Mouse (Mus musculus) ES-E14 (cell line): ENCODE results near the gene Smagp. TPM values are rescaled to one million over a fixed set of nuclear protein-coding genes. Genes with fewer than 3 reads are reported as not detected.

Source experiments
- DNase-seq: peaks from one replicate; pipeline ENCODE4 v3.0.0-alpha.2; 2013; ENCODE audit warnings: low read depth, low spot score
- H3K27ac ChIP-seq: 2 replicates; pipeline ENCODE4 v1.5.1; 2012; ENCODE audit warnings: low read depth, mild to moderate bottlenecking, low read length, moderate library complexity, mixed read lengths; ENCODE audit not compliant: poor library complexity, insufficient read depth, severe bottlenecking
- H3K36me3 ChIP-seq: 2 replicates; pipeline ENCODE4 v1.6.1; 2012; ENCODE audit warnings: mild to moderate bottlenecking, low read length, moderate library complexity, mixed read lengths; ENCODE audit not compliant: control insufficient read depth, poor library complexity, insufficient read depth, severe bottlenecking
- H3K4me1 ChIP-seq, 2 experiments: fragments of 150-350 bp in 1 of 2; sonication (generic) in 1 of 2; 2 replicates each; pipeline ENCODE4 v1.6.1; 2012; ENCODE audit warnings: low read length in 2 of 2, mild to moderate bottlenecking in 1 of 2, mixed read lengths in 1 of 2; ENCODE audit not compliant: control insufficient read depth in 2 of 2, insufficient read depth in 2 of 2, poor library complexity in 1 of 2
- H3K4me3 ChIP-seq, 2 experiments: fragments of 150-350 bp in 1 of 2; sonication (generic) in 1 of 2; 2 replicates each; pipeline ENCODE4 v1.5.1; 2012; ENCODE audit warnings: low read length in 2 of 2, low read depth in 1 of 2, mild to moderate bottlenecking in 1 of 2, mixed read lengths in 1 of 2; ENCODE audit not compliant: insufficient read depth in 1 of 2, poor library complexity in 1 of 2, severe bottlenecking in 1 of 2
- H3K9ac ChIP-seq: 2 replicates; pipeline ENCODE4 v1.6.1; 2012; ENCODE audit warnings: low read depth, mild to moderate bottlenecking, low read length, mixed read lengths; ENCODE audit not compliant: poor library complexity, insufficient read depth, severe bottlenecking
- H3K9me3 ChIP-seq: fragments of 150-350 bp; sonication (generic); 2 replicates; pipeline ENCODE4 v1.6.1; 2012; ENCODE audit warnings: low read depth, mild to moderate bottlenecking, low read length; ENCODE audit not compliant: control insufficient read depth, insufficient read depth
- CHD2 ChIP-seq: IDR thresholded peaks from 2 replicates; pipeline ENCODE4 v1.6.1; 2014; ENCODE audit warnings: mild to moderate bottlenecking, low read depth, low read length, inconsistent platforms
- HCFC1 ChIP-seq: IDR thresholded peaks from 2 replicates; pipeline ENCODE4 v1.6.1; 2012; ENCODE audit warnings: low read length, inconsistent platforms, borderline replicate concordance; ENCODE audit not compliant: insufficient read depth
- MAFK ChIP-seq: IDR thresholded peaks from 2 replicates; pipeline ENCODE4 v1.6.1; 2014; ENCODE audit warnings: mild to moderate bottlenecking, low read depth, low read length, inconsistent platforms; ENCODE audit not compliant: insufficient read depth
- ZC3H11A ChIP-seq: IDR thresholded peaks from 2 replicates; pipeline ENCODE4 v1.6.1; 2012; ENCODE audit warnings: low read depth, mild to moderate bottlenecking, inconsistent platforms, low read length, borderline replicate concordance
- ZNF384 ChIP-seq: IDR thresholded peaks from 2 replicates; pipeline ENCODE4 v1.6.1; 2012; ENCODE audit warnings: low read depth, low read length, inconsistent platforms
- in situ Hi-C, 2 experiments: fragments of 600-800 bp; cut with MboI; formaldehyde crosslinking; loops; one replicate each; pipeline ENCODE4 v1.15.1; 2025; ENCODE audit warnings: low sequenced_read_pairs in 2 of 2, inconsistent platforms in 1 of 2; ENCODE audit not compliant: unreplicated experiment in 2 of 2
- total RNA-seq: library from RNA; depleted of rRNA; stranded (reverse); fragments of 300-350 nt; gene quantifications from 2 replicates; pipeline ENCODE4 v1.2.3, GENCODE M21; 2012

Smagp gene
- total RNA-seq, 1 experiment: 20.0 TPM

- H3K9me3 ChIP-seq: no peaks in the 10 kb centered on the region
- no peak overlapping the region for H3K27ac ChIP-seq
- DNase-seq: no peak
- no peaks in the 10 kb centered on the region for H3K36me3 ChIP-seq
- H3K4me3 ChIP-seq: no peak overlapping the region
- in situ Hi-C loops: no loop called here
- H3K9ac ChIP-seq: no peak overlapping the region
- no peak for TF ChIP-seq ZC3H11A
- TF ChIP-seq CHD2: no peak
- no peak for TF ChIP-seq MAFK
- no peak for TF ChIP-seq HCFC1
- no peak for TF ChIP-seq ZNF384
- peaks cover 4 to 12% of the 10 kb centered on the region in 2 experiments; a peak in 3 of 4 replicates for H3K4me1 ChIP-seq
Measured at GRCm38 (mm10) chr15:100601669-100602068, 35.1 kb downstream of the Smagp start.

GRCm38 (mm10) chr15:100600696-100601272 is 36.0 kb downstream of the Smagp start:
- TF ChIP-seq MAFK: no peak
- no peak for DNase-seq
- Histone ChIP-seq H3K4me3 (peak overlapping the region in 1 of 2 experiments; percentile 7; a peak in 1 of 4 replicates), H3K9ac (no peak overlapping the region), H3K4me1 (peaks cover 4 to 12% of the 10 kb centered on the region in 2 experiments; a peak in 3 of 4 replicates), H3K36me3 (no peaks in the 10 kb centered on the region), H3K27ac (no peak overlapping the region), H3K9me3 (no peaks in the 10 kb centered on the region)
- in situ Hi-C loops: no loop called here

GRCm38 (mm10) chr15:100600047-100600695 is 36.6 kb downstream of the Smagp start:
- in situ Hi-C loops: no loop called here
- no peak overlapping the region for H3K27ac ChIP-seq
- 0 out of 2 replicates have a peak overlapping the region, but pooled peaks have one; percentile 16 for H3K9ac ChIP-seq
- no peak for DNase-seq
- H3K4me3 ChIP-seq: peak overlapping the region; percentile 63 to 79
- H3K9me3 ChIP-seq: no peaks in the 10 kb centered on the region
- H3K36me3 ChIP-seq: no peaks in the 10 kb centered on the region
- peaks cover 4 to 12% of the 10 kb centered on the region in 2 experiments; a peak in 3 of 4 replicates for H3K4me1 ChIP-seq
- TF ChIP-seq MAFK (0 out of 2 replicates have a peak, but pooled peaks have one; percentile 7), ZNF384 (peak; percentile 66), ZC3H11A (no peak), CHD2 (no peak), HCFC1 (no peak)

- DNase-seq: no peak
- Histone ChIP-seq H3K36me3 (no peaks in the 10 kb centered on the region), H3K4me1 (peaks cover 4 to 10% of the 10 kb centered on the region in 2 experiments; a peak in 3 of 4 replicates), H3K9ac (peak within 1 kb of the TSS; percentile 68), H3K27ac (no peak within 1 kb of the TSS), H3K4me3 (peak within 1 kb of the TSS; percentile 63 to 79), H3K9me3 (no peaks in the 10 kb centered on the region)
- no peak for TF ChIP-seq ZC3H11A
- no peak for TF ChIP-seq CHD2
- no peak for TF ChIP-seq MAFK
- no peak for TF ChIP-seq ZNF384
- TF ChIP-seq HCFC1: no peak
- in situ Hi-C loops: no loop called here
Measured at GRCm38 (mm10) chr15:100599276-100600046, 37.3 kb downstream of the Smagp start, which contains the start of gene Pou6f1. Gene Pou6f1, minus strand, starts transcription at chr15:100599984.
